Mouse (Mus musculus) frontal cortex, postnatal 10 days (tissue): ENCODE results near the gene Ppp1r3g.

Experiments
- DNase-seq, 2 experiments: peaks; one replicate each; pipeline ENCODE4 v3.0.0; 2022; ENCODE audit warnings: low spot score in 2 of 2, mixed read lengths in 1 of 2

Ppp1r3g gene

DNA sequence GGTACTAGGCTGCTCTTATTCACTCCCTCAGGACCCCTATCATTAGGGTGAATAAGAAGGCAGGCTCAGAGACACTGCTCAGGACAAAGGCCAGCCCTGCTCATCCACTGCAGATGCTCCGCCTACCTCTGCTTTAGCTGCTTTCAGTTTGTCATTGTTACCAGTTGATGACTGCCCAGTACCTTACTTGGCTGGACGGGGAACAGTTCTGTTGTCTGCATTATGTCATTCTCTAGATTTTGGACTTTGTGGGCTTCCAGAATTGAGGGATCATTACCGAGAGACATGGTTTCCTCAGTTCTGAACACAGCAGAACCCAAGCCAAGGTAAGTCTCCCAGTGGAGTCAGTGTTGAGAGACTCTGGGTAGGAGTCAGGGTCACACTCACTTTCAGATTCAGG lies 36.6 kb downstream of the Ppp1r3g start:
- DNase-seq, result no peak

DNA sequence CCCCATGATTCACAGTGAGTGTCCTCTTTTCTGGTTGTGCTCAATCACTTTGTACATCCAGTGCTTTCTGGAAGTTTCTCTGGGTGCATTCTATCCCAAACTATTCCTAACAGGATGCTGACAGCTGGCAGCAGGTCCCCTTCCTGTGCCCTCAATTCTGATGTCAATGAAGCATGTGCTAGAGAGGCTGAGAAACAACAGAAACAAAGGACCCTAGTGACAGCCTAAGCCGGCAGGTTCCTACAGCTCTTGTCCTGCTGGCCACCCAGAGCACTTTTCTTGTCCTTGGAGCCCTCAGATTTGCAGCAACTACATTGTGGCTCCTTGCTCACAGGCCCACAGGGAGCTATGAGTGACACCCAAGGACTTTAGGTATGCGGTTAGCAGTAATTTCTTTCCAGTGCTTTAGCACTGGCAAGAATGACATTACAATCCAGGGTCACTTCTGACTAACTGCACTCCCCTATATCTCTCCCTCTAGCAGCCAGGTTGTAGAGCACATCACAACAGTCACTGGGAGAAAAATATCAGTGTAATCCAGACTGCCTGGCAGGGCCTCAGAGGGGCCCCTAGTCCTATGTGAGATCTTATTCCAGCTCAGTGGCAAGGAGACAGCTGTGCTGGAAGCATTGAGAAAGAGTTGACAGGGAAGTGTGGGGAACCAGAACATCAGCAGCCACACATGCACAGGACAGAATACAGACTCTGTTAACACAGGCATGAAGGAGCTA lies 37.2 kb downstream of the Ppp1r3g start:
- no peak for DNase-seq

DNA sequence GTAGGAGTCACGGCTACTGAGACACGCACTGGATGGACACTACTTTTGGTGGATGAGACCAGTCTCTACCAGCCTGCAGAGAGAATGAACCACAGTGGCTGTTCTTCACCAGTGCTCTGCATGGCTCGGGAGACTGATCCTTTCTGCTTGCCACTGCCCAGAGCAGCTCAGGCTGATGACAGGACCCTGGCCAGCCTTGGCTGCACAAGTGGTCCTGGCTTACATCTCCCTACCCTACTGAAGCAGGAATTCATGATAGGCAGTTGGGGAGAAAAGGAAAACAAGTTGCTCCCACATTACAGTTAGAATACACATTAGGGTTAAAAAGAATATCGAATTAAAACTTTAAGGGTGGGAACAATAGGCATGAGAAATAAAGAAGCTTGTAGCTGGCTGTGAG lies 39.0 kb downstream of the Ppp1r3g start:
- no peak for DNase-seq

DNA sequence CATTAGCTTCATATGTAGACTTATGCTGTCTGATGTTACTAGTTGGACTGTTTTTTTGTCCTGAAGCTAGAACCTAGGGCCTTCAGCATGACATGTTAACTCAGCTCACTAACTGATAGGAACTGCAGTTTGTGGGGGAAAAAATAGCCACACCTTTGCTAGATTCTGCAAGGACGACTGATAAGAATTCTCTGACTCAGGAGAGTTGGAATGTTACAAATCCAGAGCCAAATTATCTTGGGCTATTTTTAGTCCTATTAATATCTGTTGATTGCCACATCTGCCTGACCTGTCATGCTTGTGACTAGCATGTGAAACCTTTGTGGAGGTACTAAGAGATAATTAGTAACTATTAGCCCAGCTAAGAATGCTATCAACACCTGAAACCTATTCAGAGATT lies 42.2 kb downstream of the Ppp1r3g start:
- no peak for DNase-seq

DNA sequence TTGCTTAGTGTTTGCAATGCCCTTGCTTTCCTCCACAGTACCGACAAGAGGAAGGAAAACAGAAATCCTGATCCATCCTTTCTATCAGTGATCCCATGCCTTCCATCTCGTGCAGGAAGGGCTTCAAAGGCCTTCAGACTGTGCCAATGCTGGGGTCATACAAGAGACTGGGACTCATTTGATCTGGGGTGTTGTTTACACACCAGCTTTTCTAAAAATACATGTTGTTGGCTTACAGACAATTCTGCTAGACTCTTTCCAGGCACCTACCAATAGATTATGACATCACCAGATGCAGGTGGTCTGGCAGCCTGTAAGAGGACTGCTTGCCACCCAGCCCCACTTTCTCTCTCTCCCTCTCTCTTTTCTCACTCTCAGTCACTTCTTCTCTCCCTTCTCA lies 51.3 kb downstream of the Ppp1r3g start:
- DNase-seq, result no peak

DNA sequence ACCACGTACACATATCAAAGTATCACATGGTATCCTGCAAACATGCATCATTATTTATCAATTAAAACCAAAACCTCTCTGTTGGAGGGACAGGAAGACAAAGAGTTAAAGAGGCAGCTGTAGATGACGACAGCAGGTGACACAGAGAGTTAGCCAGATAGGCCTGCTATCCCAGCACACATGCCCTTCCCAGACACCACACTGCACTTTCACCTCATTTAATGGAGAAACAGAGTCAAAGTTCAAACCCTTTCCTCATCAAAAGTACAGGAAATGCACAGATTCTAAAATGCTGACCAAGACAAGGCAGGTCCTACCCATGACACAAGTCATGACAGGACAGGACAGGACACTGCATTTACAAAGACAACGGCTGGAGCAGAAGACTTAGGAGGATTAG lies 57.0 kb downstream of the Ppp1r3g start:
- no peak for DNase-seq

DNA sequence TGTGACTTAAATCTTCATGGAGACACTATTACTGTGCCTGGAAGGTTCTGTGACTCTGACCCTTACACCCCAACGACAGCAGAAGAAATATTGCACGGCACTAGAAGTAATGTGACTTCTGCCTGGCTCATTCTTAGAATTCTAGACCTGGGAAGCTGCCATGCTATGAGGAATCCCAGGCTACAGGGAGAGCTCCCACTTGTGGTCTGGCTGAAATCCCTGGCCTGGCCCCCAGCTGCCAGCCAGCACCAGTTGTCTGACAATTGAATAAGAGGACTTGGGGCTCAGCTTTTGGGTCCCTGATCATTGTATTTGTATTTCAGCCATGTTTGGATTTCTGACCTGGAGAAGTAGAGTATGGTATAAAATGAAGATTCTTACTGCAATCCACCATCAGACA lies 59.4 kb downstream of the Ppp1r3g start:
- no peak for DNase-seq

DNA sequence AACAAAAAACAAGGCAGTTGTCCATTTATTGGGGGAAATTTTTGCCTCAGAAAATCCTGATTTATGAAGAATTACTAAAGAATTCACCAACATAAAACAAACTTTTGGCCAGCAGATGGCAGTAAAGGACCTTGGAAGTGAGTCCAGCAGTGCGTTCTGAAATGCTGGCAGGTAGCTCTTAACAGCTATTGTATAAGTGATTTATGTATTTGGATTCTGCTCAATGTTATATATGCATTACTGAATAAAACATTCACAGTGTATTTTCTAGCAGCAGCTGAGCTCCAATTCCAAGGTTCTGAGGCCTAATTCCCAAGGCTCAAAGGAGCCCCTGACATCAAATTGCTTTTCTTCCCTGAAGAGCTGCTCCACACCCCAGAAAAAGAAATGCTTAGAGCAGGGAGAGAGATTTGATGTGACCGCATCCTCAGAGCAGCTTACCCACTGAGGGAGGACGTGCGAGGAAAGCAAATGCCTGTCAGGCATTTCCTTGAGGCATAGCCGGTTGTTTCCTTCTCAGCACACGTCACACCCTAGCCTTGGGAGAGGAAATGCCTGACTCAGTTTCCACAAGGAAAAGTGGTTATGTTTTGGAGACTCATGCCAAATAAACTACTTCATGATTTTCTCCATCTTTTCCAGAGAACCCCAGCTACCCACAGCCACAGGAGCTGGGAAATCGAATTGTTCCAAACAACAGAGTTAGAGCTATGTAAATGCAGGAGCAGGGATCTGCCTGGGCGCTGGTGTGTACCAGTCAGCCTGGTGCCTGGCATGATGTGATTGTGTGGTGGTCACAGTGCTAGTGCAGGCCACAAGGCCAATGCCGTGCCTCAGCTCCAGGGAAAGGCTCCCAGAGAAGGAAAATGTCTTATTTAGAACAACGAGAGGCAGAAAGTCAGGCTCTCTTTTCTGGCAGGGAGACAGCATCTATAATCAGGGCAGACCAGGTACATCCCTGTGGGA lies 61.0 kb downstream of the Ppp1r3g start:
- peak; percentile 19 to 59 for DNase-seq
